Mouse (Mus musculus) megakaryocyte-erythroid progenitor cell, adult 5 weeks (primary cell): ENCODE data around the gene Ncan. TPM values are rescaled to one million over a fixed set of nuclear protein-coding genes. Genes with fewer than 3 reads are reported as not detected.

Source experiments
- polyA plus RNA-seq: library from polyadenylated mRNA; stranded (reverse); fragments of >175 nt; gene quantifications from 2 replicates; pipeline ENCODE4 v1.2.3, GENCODE M21; 2012

The Ncan gene
- not detected in 2 replicates for polyA plus RNA-seq

GRCm38 (mm10) chr8:70120667-70121066, at the start of gene Ncan:
Ncan (minus strand) TSS chr8:70120873.

DNA sequence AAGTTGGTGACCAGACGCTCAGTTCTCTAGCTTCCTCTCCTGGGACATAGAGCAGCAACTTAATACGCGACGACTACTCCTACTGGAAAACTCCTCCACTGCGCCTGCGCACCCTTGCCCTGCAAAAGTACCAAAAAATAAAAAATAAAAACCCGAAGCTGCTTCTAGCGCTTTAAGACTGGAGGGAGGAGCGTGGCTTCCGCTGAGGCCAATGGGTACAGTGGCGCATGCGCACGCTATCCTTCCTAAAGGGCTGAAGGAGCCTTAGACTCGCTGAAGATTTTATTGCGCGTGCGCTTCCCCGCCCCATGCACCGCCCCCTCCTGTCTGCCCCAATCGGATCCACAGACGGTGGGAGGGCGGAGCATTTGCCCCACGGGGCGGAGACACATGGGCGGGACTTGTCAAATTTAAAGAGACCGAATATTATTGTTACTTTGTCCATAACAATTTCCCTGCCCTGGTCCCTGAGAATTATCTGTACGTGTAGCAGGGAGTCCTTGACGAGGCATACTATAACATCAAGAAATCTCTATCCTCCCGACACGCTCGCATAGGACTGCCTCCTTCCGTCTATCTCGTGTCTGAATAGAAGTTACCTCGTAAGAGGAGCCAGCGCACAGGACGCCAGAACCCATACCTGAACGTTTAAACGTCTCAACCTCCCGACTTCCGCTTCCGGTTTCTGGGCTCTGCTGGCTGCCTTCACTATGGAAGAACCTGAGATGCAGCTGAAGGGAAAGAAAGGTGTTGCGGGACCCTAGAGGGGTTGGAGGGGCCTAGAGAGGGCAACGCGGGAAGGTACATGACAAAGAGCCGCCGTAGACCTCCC, 18.6 kb upstream of the Ncan start, which contains the start of the genes Rfxank, Borcs8 and Mef2b:
Gene Rfxank, minus strand, starts transcription at position 129 of the 832 bp plus-strand sequence.
Gene Borcs8, plus strand, starts transcription at position 474 of the 832 bp plus-strand sequence.
Gene Mef2b, plus strand, starts transcription at position 686 of the 832 bp plus-strand sequence.

GRCm38 (mm10) chr8:70131166-70131883, 10.7 kb upstream of the Ncan start, which contains the start of gene Nr2c2ap:
Nr2c2ap (plus strand) TSS chr8:70131333.

DNA sequence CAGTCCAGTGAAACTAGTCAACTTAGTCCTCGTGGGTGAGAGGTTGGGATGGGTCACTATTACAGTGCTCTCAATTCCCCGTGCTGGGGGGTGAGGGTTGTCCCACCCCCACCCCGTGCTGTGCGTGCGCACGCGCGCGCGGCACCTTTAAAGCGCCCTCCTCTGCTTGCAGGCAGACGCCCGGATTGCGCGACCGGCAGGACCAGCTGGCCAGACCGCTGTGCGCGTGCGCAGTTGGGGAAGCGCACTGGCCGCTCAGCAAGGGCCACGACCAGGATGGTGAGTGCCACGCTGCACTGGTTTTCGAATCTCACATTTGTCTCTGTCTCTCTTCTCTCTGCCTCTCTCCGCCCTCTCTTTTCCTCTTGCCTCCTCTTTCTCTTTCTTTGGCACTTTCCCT, 37.4 kb downstream of the Ncan start, which contains the start of gene Hapln4:
Gene Hapln4, plus strand, starts transcription at position 173 of the 400 bp plus-strand sequence.

GRCm38 (mm10) chr8:70072441-70073069, 48.1 kb downstream of the Ncan start, which contains the start of gene Tm6sf2:
Tm6sf2 (plus strand) TSS chr8:70072924.

Other genes starting within 250 kb of the Ncan start
- gene Cilp2, start 233.2 kb downstream of the Ncan start, polyA plus RNA-seq = 0.23 and 0.24 TPM in 2 replicates
- 2.6 and 4.7 TPM in 2 replicates for gene Tssk6, start 218.7 kb downstream of the Ncan start, polyA plus RNA-seq
- gene Ndufa13, start 218.3 kb downstream of the Ncan start, polyA plus RNA-seq = 142 and 151 TPM in 2 replicates
- gene Yjefn3, start 218.2 kb downstream of the Ncan start, polyA plus RNA-seq = 1.4 and 2.5 TPM in 2 replicates
- gene Gatad2a, start 124.5 kb downstream of the Ncan start, polyA plus RNA-seq = 94.1 and 106 TPM in 2 replicates
- gene Mau2, start 78.1 kb downstream of the Ncan start, polyA plus RNA-seq = 30.2 and 31.7 TPM in 2 replicates
- gene Sugp1, start 78.1 kb downstream of the Ncan start, polyA plus RNA-seq = 39.8 and 41.2 TPM in 2 replicates
- gene Tm6sf2, start 47.9 kb downstream of the Ncan start, polyA plus RNA-seq = not detected in 2 replicates
- gene Hapln4, start 37.4 kb downstream of the Ncan start, polyA plus RNA-seq = 0.02 TPM in 1 of 2 replicates, not detected in the other
- gene Nr2c2ap, start 10.5 kb upstream of the Ncan start, polyA plus RNA-seq = 18.9 and 22.4 TPM in 2 replicates
- 8.8 and 10.6 TPM in 2 replicates for gene Rfxank, start 18.3 kb upstream of the Ncan start, polyA plus RNA-seq
- 86.9 and 91.2 TPM in 2 replicates for gene Borcs8, start 18.6 kb upstream of the Ncan start, polyA plus RNA-seq
- gene Mef2b, start 18.8 kb upstream of the Ncan start, polyA plus RNA-seq = 0.36 and 0.43 TPM in 2 replicates
- gene Tmem161a, start 51.5 kb upstream of the Ncan start, polyA plus RNA-seq = 127 and 132 TPM in 2 replicates
- gene Slc25a42, start 91.4 kb upstream of the Ncan start, polyA plus RNA-seq = 4.1 and 4.4 TPM in 2 replicates
- gene Sugp2, start 113.4 kb upstream of the Ncan start, polyA plus RNA-seq = 72.2 and 83.5 TPM in 2 replicates
- gene Armc6, start 113.6 kb upstream of the Ncan start, polyA plus RNA-seq = 8.3 and 9.8 TPM in 2 replicates
- gene Homer3, start 162.0 kb upstream of the Ncan start, polyA plus RNA-seq = 45.4 and 65.9 TPM in 2 replicates
- 62.7 and 66.5 TPM in 2 replicates for gene Ddx49, start 181.6 kb upstream of the Ncan start, polyA plus RNA-seq
- 419 and 474 TPM in 2 replicates for gene Cope, start 181.6 kb upstream of the Ncan start, polyA plus RNA-seq
- 0.24 and 0.37 TPM in 2 replicates for gene Cers1, start 194.9 kb upstream of the Ncan start, polyA plus RNA-seq
- gene Gdf1, start 208.9 kb upstream of the Ncan start, polyA plus RNA-seq = 0.65 TPM in 1 of 2 replicates, not detected in the other
- gene Upf1, start 232.4 kb upstream of the Ncan start, polyA plus RNA-seq = 119 and 122 TPM in 2 replicates